Mouse (Mus musculus): Measurements from ENCODE around the gene Vipr1. TPM values are rescaled to one million over a fixed set of nuclear protein-coding genes. Genes with fewer than 3 reads are reported as not detected.

The Vipr1 gene
- polyA plus RNA-seq (2015; fragmentation: Nextera tagmentation; extraction: Ambion mirVana), result 0.06 and 0.22 TPM in 2 replicates

GRCm38 (mm10) chr9:121642401-121643181 lies at the start of gene Vipr1:
Gene Vipr1 (plus strand): TSS chr9:121642716.

GRCm38 (mm10) chr9:121642001-121642400 lies 515 bp upstream of the Vipr1 start, which contains the start of gene Lyzl4:
Gene Lyzl4 (minus strand): TSS chr9:121642096.

GRCm38 (mm10) chr9:121704646-121705625 lies 62.4 kb downstream of the Vipr1 start, which contains the start of gene Sec22c:
Gene Sec22c (minus strand): TSS chr9:121705490.

DNA sequence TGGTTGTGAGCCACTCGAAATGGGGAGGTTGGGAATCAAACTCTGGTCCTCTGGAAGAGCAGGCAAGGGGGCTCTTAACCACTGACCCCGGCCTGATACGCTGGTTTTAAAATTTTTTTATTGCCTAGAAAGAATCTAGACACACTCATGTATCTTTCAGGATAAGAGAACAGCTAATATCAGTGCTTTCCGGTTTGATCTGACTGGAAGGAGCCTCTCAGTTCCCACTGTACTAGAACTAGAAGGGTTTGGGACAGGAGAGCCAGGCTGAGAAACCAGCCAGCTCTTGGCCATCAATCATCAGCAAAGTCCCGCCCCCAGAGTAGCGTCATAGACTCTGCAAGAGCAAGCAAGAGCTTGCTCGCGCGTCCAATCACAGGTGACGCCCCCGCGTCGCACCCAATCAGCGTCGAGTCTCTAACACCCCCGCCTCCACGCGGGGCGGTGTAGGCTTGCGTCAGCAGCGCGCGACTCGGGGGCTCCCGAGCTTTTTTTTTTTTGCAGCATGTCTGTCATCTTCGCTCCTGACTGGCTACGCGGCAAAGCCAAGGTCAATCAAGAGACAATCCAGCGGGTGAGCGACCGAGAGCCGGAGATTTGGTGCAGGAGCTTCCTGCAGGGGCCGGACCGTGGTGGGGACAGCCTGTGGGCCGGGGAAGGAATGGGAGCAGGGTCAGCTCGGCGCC lies 67.5 kb downstream of the Vipr1 start, which contains the start of gene Ss18l2:
Gene Ss18l2 (plus strand): TSS at position 432 of the 686 bp plus-strand sequence.

GRCm38 (mm10) chr9:121718792-121719318 lies 76.3 kb downstream of the Vipr1 start, which contains the start of gene Nktr:
Gene Nktr (plus strand): TSS chr9:121719169.

Other genes starting within 250 kb of the Vipr1 start
- not detected in 2 replicates for gene Cck, start 147.0 kb upstream of the Vipr1 start, polyA plus RNA-seq (2015; fragmentation: Nextera tagmentation; extraction: Ambion mirVana)
- gene Lyzl4, start 620 bp upstream of the Vipr1 start, polyA plus RNA-seq (2015; fragmentation: Nextera tagmentation; extraction: Ambion mirVana), result 0.33 TPM in 1 of 2 replicates, not detected in the other
- 4.9 and 5.5 TPM in 2 replicates for gene Sec22c, start 62.8 kb downstream of the Vipr1 start, polyA plus RNA-seq (2015; fragmentation: Nextera tagmentation; extraction: Ambion mirVana)
- gene Ss18l2, start 67.6 kb downstream of the Vipr1 start, polyA plus RNA-seq (2015; fragmentation: Nextera tagmentation; extraction: Ambion mirVana), result 170 and 246 TPM in 2 replicates
- 23.0 and 29.5 TPM in 2 replicates for gene Nktr, start 76.5 kb downstream of the Vipr1 start, polyA plus RNA-seq (2015; fragmentation: Nextera tagmentation; extraction: Ambion mirVana)
- 21.6 and 22.9 TPM in 2 replicates for gene Zfp651, start 116.6 kb downstream of the Vipr1 start, polyA plus RNA-seq (2015; fragmentation: Nextera tagmentation; extraction: Ambion mirVana)
- gene Klhl40, start 134.9 kb downstream of the Vipr1 start, polyA plus RNA-seq (2015; fragmentation: Nextera tagmentation; extraction: Ambion mirVana), result 0.46 and 1.4 TPM in 2 replicates
- gene Hhatl, start 149.8 kb downstream of the Vipr1 start, polyA plus RNA-seq (2015; fragmentation: Nextera tagmentation; extraction: Ambion mirVana), result 0.22 and 0.43 TPM in 2 replicates
- 0.43 and 0.99 TPM in 2 replicates for gene Ccdc13, start 196.7 kb downstream of the Vipr1 start, polyA plus RNA-seq (2015; fragmentation: Nextera tagmentation; extraction: Ambion mirVana)
- gene Higd1a, start 215.6 kb downstream of the Vipr1 start, polyA plus RNA-seq (2015; fragmentation: Nextera tagmentation; extraction: Ambion mirVana), result 116 and 152 TPM in 2 replicates

All from adrenal gland, postnatal 0 days (tissue).